In the genomic region with DNA sequence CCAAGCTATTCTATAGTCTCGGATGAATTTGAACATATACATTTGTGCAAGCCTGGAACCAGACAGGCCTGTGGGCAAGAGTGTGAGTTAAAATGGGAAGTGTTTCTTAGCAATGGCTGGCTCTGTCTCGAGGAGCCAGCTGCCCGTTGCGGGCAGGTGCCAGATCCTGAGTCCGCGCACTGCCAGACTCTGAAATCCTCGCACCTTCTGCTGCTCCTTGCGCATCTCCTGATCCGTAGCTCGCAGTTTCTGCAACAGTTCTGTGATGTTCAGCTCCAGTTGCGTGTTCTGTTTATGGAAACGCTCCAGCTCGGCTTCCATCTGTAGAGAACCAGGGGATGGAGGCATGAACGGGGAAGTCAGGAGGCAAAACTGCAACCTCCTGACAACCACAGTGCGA, we compare ENCODE assay signal across 19 mouse cellular contexts. TPM values are rescaled to one million over a fixed set of nuclear protein-coding genes. Genes with fewer than 3 reads are reported as not detected.
DNase-seq lines count a peak whose midpoint lies in the region; ATAC-seq and TF ChIP-seq lines count a peak whose summit lies in the region.
"Had no signal": no experiment of that assay in that cellular context is flagged by ENCODE, and none has a peak within 500 bp of the region (broad histone marks: within the 10 kb centered on the region; RNA-seq: fewer than 3 reads in every experiment).

No protein-coding gene starts in this region.

- no peak overlapping the region for H3K4me3 ChIP-seq in thymus, adult 2 months (ENCODE audit: control insufficient read depth, insufficient read depth, low read length)
- H3K4me3 ChIP-seq: embryonic facial prominence, embryonic 15.5 days; heart, embryonic 10.5 days; midbrain, embryonic 13.5 days; myocyte had no signal

- no peak overlapping the region for H3K27ac ChIP-seq in thymus, adult 2 months (ENCODE audit: control insufficient read depth, insufficient read depth, low read length)
- H3K27ac ChIP-seq: embryonic facial prominence, embryonic 15.5 days; heart, embryonic 10.5 days; midbrain, embryonic 13.5 days had no signal

- H3K36me3 ChIP-seq in thymus, adult 2 months (ENCODE audit: control insufficient read depth, insufficient read depth, low read length) = no peaks in the 10 kb centered on the region
- H3K36me3 ChIP-seq: embryonic facial prominence, embryonic 15.5 days; heart, embryonic 10.5 days; midbrain, embryonic 13.5 days had no signal

- DNase-seq in cerebellum, postnatal 14 days = peak; percentile 59 to 64
- no peak for DNase-seq in cerebellum, adult 18-20 months
- peak; percentile 61 to 81 for DNase-seq in left cerebral cortex, adult 9 months (ENCODE audit: low spot score in 2 of 2)
- peak; percentile 72 for DNase-seq in right cerebral cortex, postnatal 14 days
- no peak for DNase-seq in thymus, postnatal 0 days (ENCODE audit: low spot score)
- no peak for DNase-seq in thymus, adult 2 months
- no peak for DNase-seq in thymus, adult 18-20 months
- DNase-seq: cerebellum, adult 11-12 months; gastrocnemius, postnatal 14 days; heart, postnatal 4 days; kidney, adult 9 months; lung, embryonic 14.5 days had no signal

- 61% methylated on average over 15 of the region's 15 CpGs for WGBS in thymus, adult 2 months

- TF ChIP-seq POLR2A in thymus, adult 2 months (IDR thresholded peaks at IDR 0.05; ENCODE audit: control insufficient read depth, extremely low read depth, insufficient read depth, low read length, poor library complexity) = no peak

- no peak for TF ChIP-seq CTCF in thymus, adult 2 months (IDR thresholded peaks at IDR 0.05; ENCODE audit: borderline replicate concordance, control insufficient read depth, extremely low read depth, insufficient read depth, low read length, poor library complexity)

- ATAC-seq in frontal cortex, adult (ENCODE audit: low TSS enrichment) = peak; percentile 83
- ATAC-seq: midbrain, embryonic 13.5 days; Patski had no signal

- H3K27me3 ChIP-seq in thymus, adult 2 months (ENCODE audit: control insufficient read depth, insufficient read depth, low read length) = no peaks in the 10 kb centered on the region
- H3K27me3 ChIP-seq: midbrain, embryonic 13.5 days had no signal

- no peaks in the 10 kb centered on the region for H3K4me1 ChIP-seq in thymus, adult 2 months (replicated peaks; ENCODE audit: control insufficient read depth, insufficient read depth, low read length)
- H3K4me1 ChIP-seq: embryonic facial prominence, embryonic 15.5 days; heart, embryonic 10.5 days; midbrain, embryonic 13.5 days had no signal

RNA-seq across cellular contexts. Expression of gene Tmem125, which starts 27.6 kb away (rescaled TPM):
- 0.60 and 1.1 TPM in 2 replicates for polyA plus RNA-seq in thymus, postnatal 0 days (2015; fragmentation: Nextera tagmentation; extraction: Ambion mirVana)
- 1.7 and 2.1 TPM in 2 replicates for polyA plus RNA-seq in thymus, adult 2 months (2012; rRNA removed)
- polyA plus RNA-seq: midbrain, embryonic 13.5 days; myocyte had no signal

RNA-seq across cellular contexts. Expression of gene 2610528J11Rik, which starts 44.6 kb away (rescaled TPM):
- polyA plus RNA-seq in thymus, postnatal 0 days (2015; fragmentation: Nextera tagmentation; extraction: Ambion mirVana) = 3.0 TPM in 2 replicates
- polyA plus RNA-seq in thymus, adult 2 months (2012; rRNA removed) = 1.6 and 2.1 TPM in 2 replicates
- polyA plus RNA-seq: myocyte, Patski had no signal

RNA-seq across cellular contexts. Expression of gene Cfap57, which starts 49.1 kb away (rescaled TPM):
- polyA plus RNA-seq in thymus, postnatal 0 days (2015; fragmentation: Nextera tagmentation; extraction: Ambion mirVana) = 0.14 and 0.15 TPM in 2 replicates
- polyA plus RNA-seq in thymus, adult 2 months (2012; rRNA removed) = 0.05 TPM in 2 replicates
- polyA plus RNA-seq: liver, adult 2 months; myocyte had no signal

RNA-seq across cellular contexts. Expression of gene Ebna1bp2, which starts 49.2 kb away (rescaled TPM):
- 209 and 229 TPM in 2 replicates for polyA plus RNA-seq in thymus, postnatal 0 days (2015; fragmentation: Nextera tagmentation; extraction: Ambion mirVana)
- 29.7 and 32.1 TPM in 2 replicates for polyA plus RNA-seq in thymus, adult 2 months (2012; rRNA removed)

Comparison
In these comparisons a context has a peak if more than half of its experiments do, and no peak if none do; other contexts are left out.
1. DNase-seq: peak in cerebellum, postnatal 14 days (2 of 2), left cerebral cortex, adult 9 months (2 of 2) and right cerebral cortex, postnatal 14 days (single experiment); none in cerebellum, adult 18-20 months (0 of 2), thymus, postnatal 0 days (single experiment), thymus, adult 2 months (single experiment) and thymus, adult 18-20 months (0 of 2).